Mouse (Mus musculus) lung, embryonic 14.5 days (tissue): ENCODE results near the gene Tinagl1. TPM values are rescaled to one million over a fixed set of nuclear protein-coding genes. Genes with fewer than 3 reads are reported as not detected.

Experiments
- ATAC-seq: fragments of 200-750 bp; cut with Nextera tagmentation; 2 replicates; pipeline ENCODE4 v1.8.0; 2017; ENCODE audit warnings: mild to moderate bottlenecking, moderate TSS enrichment, moderate library complexity; ENCODE audit not compliant: insufficient read depth
- DNase-seq: peaks from one replicate; pipeline ENCODE4 v3.0.0-alpha.2; 2015
- H3K27ac ChIP-seq: fragments of 300-500 bp; sonication (generic); 2 replicates; pipeline ENCODE4 v1.5.1; 2014; ENCODE audit warnings: low read depth, mild to moderate bottlenecking, moderate library complexity
- H3K27me3 ChIP-seq: fragments of 300-500 bp; sonication (generic); 2 replicates; pipeline ENCODE4 v1.6.1; 2014; ENCODE audit warnings: low read length, control low read depth; ENCODE audit not compliant: insufficient read depth
- H3K36me3 ChIP-seq: fragments of 300-500 bp; sonication (generic); 2 replicates; pipeline ENCODE4 v1.6.1; 2014; ENCODE audit warnings: control low read depth; ENCODE audit not compliant: insufficient read depth
- H3K4me1 ChIP-seq: fragments of 300-500 bp; sonication (generic); 2 replicates; pipeline ENCODE4 v1.6.1; 2014; ENCODE audit warnings: antibody characterized with exemption, control low read depth; ENCODE audit not compliant: insufficient read depth
- H3K4me2 ChIP-seq: fragments of 300-500 bp; sonication (generic); 2 replicates; pipeline ENCODE4 v1.6.1; 2014; ENCODE audit warnings: mild to moderate bottlenecking
- H3K4me3 ChIP-seq: fragments of 300-500 bp; sonication (generic); 2 replicates; pipeline ENCODE4 v1.5.1; 2014; ENCODE audit warnings: low read depth, low read length
- H3K9ac ChIP-seq: fragments of 300-500 bp; sonication (generic); 2 replicates; pipeline ENCODE4 v1.6.1; 2014
- H3K9me3 ChIP-seq: fragments of 300-500 bp; sonication (generic); 2 replicates; pipeline ENCODE4 v1.6.1; 2016; ENCODE audit warnings: low read depth, low read length, control low read depth
- CTCF ChIP-seq: IDR thresholded peaks from 2 replicates; pipeline ENCODE4 v1.5.1; 2016; ENCODE audit warnings: antibody characterized with exemption, low read depth
- WGBS: fragments of 180-500 bp; shearing (Covaris S2); extraction: QIAGEN DNeasy Blood & Tissue Kit; methylation state at CpG from one replicate; pipeline ENCODE4 v1.1.7; 2014; 5-methylcytosine and 5-hydroxymethylcytosine counted together
- polyA plus RNA-seq: library from polyadenylated mRNA; unstranded; fragments of >200 nt; fragmentation: Nextera tagmentation; extraction: Ambion mirVana; gene quantifications from 2 replicates; pipeline ENCODE4 v1.2.1, GENCODE M21; 2014

The Tinagl1 gene
- polyA plus RNA-seq, 1 experiment from 2014 or later: 30.3 TPM

GRCm38 (mm10) chr4:130179876-130180275, 5.0 kb upstream of the Tinagl1 start:
- Histone ChIP-seq H3K4me2 (no peak overlapping the region), H3K4me1 (peaks cover 18% of the 10 kb centered on the region), H3K9ac (no peak overlapping the region), H3K27me3 (no peaks in the 10 kb centered on the region), H3K4me3 (no peak overlapping the region), H3K27ac (no peak overlapping the region), H3K9me3 (no peaks in the 10 kb centered on the region), H3K36me3 (no peaks in the 10 kb centered on the region)
- no peak for TF ChIP-seq CTCF
- 70% methylated on average over 3 of the region's 3 CpGs for WGBS
- DNase-seq (no peak), ATAC-seq (no peak)

GRCm38 (mm10) chr4:130177536-130177935, 2.6 kb upstream of the Tinagl1 start:
- Histone ChIP-seq H3K27ac (peak overlapping the region; percentile 71; the same call in 1 of the 2 replicates), H3K4me3 (no peak overlapping the region), H3K36me3 (no peaks in the 10 kb centered on the region), H3K9me3 (no peaks in the 10 kb centered on the region), H3K27me3 (peaks cover 8% of the 10 kb centered on the region; the same call in 1 of the 2 replicates), H3K4me2 (no peak overlapping the region), H3K4me1 (peaks cover 35% of the 10 kb centered on the region), H3K9ac (peak overlapping the region; percentile 3; the same call in 1 of the 2 replicates)
- DNase-seq (no peak), ATAC-seq (no peak)
- WGBS: 48% methylated on average over 7 of the region's 7 CpGs
- TF ChIP-seq CTCF: no peak

- no peaks in the 10 kb centered on the region for H3K36me3 ChIP-seq
- ATAC-seq: no peak
- H3K4me1 ChIP-seq: peaks cover 40% of the 10 kb centered on the region
- no peak for TF ChIP-seq CTCF
- WGBS: 31% methylated on average over 4 of the region's 4 CpGs
- no peak overlapping the region for H3K4me3 ChIP-seq
- H3K4me2 ChIP-seq: no peak overlapping the region
- no peaks in the 10 kb centered on the region for H3K9me3 ChIP-seq
- DNase-seq: peak; percentile 64
- H3K27me3 ChIP-seq: peaks cover 8% of the 10 kb centered on the region; the same call in 1 of the 2 replicates
- peak overlapping the region; percentile 71; the same call in 1 of the 2 replicates for H3K27ac ChIP-seq
- no peak overlapping the region for H3K9ac ChIP-seq
Observed at GRCm38 (mm10) chr4:130177087-130177486, 2.2 kb upstream of the Tinagl1 start.

- H3K4me2 ChIP-seq: no peak overlapping the region
- no peak overlapping the region for H3K9ac ChIP-seq
- H3K27me3 ChIP-seq: peaks cover 8% of the 10 kb centered on the region; the same call in 1 of the 2 replicates
- DNase-seq (no peak), ATAC-seq (no peak)
- H3K4me3 ChIP-seq: no peak overlapping the region
- H3K36me3 ChIP-seq: no peaks in the 10 kb centered on the region
- no peak for TF ChIP-seq CTCF
- WGBS: 62% methylated on average over 5 of the region's 5 CpGs
- H3K4me1 ChIP-seq: peaks cover 38% of the 10 kb centered on the region; the same call in 1 of the 2 replicates
- no peaks in the 10 kb centered on the region for H3K9me3 ChIP-seq
- no peak overlapping the region; the same call in 1 of the 2 replicates for H3K27ac ChIP-seq
Observed at GRCm38 (mm10) chr4:130176156-130176720, 1.3 kb upstream of the Tinagl1 start.

- Histone ChIP-seq H3K4me1 (peaks cover 38% of the 10 kb centered on the region; the same call in 1 of the 2 replicates), H3K9ac (peak overlapping the region; percentile 27), H3K36me3 (no peaks in the 10 kb centered on the region), H3K4me3 (peak overlapping the region; percentile 28), H3K9me3 (no peaks in the 10 kb centered on the region), H3K27ac (peak overlapping the region; percentile 51), H3K27me3 (peaks cover 8% of the 10 kb centered on the region; the same call in 1 of the 2 replicates), H3K4me2 (peak overlapping the region; percentile 59)
- ATAC-seq (peak; percentile 62), DNase-seq (peak; percentile 80)
- TF ChIP-seq CTCF: no peak
- WGBS: 2% methylated on average over 25 of the region's 25 CpGs
Observed at GRCm38 (mm10) chr4:130174335-130175031, 439 bp downstream of the Tinagl1 start.

GRCm38 (mm10) chr4:130173911-130174311, 1.0 kb downstream of the Tinagl1 start:
- Histone ChIP-seq H3K4me3 (peak overlapping the region; percentile 28), H3K4me1 (peaks cover 39% of the 10 kb centered on the region; the same call in 1 of the 2 replicates), H3K36me3 (no peaks in the 10 kb centered on the region), H3K9ac (peak overlapping the region; percentile 27), H3K4me2 (peak overlapping the region; percentile 59), H3K27me3 (peaks cover 8% of the 10 kb centered on the region; the same call in 1 of the 2 replicates), H3K9me3 (no peaks in the 10 kb centered on the region), H3K27ac (peak overlapping the region; percentile 51; the same call in 1 of the 2 replicates)
- 31% methylated on average over 19 of the region's 19 CpGs for WGBS
- ATAC-seq: no peak
- no peak for DNase-seq
- no peak for TF ChIP-seq CTCF

- no peaks in the 10 kb centered on the region for H3K36me3 ChIP-seq
- H3K27ac ChIP-seq: peak overlapping the region; percentile 78; the same call in 1 of the 2 replicates
- WGBS: 53% methylated on average over 11 of the region's 11 CpGs
- H3K4me1 ChIP-seq: peaks cover 45% of the 10 kb centered on the region
- ATAC-seq (no peak), DNase-seq (no peak)
- H3K9me3 ChIP-seq: no peaks in the 10 kb centered on the region
- peak overlapping the region; percentile 27; the same call in 1 of the 2 replicates for H3K9ac ChIP-seq
- H3K4me3 ChIP-seq: peak overlapping the region; percentile 28
- no peak for TF ChIP-seq CTCF
- H3K27me3 ChIP-seq: peaks cover 8% of the 10 kb centered on the region; the same call in 1 of the 2 replicates
- H3K4me2 ChIP-seq: peak overlapping the region; percentile 59
Observed at GRCm38 (mm10) chr4:130173060-130173822, 1.7 kb downstream of the Tinagl1 start.
